Mouse (Mus musculus) inflammation-experienced regulatory T-cells, adult 6 months (primary cell): ENCODE results near the gene Npr2. TPM values are rescaled to one million over a fixed set of nuclear protein-coding genes. Genes with fewer than 3 reads are reported as not detected.

ENCODE experiments used
- ATAC-seq: one replicate; pipeline ENCODE4 v1.8.0; 2017
- polyA plus RNA-seq, 3 experiments: library from polyadenylated mRNA; unstranded; fragments of 100-300 nt; shearing (Covaris generic); gene quantifications; one replicate each; pipeline ENCODE4 v1.2.1; 2017

The Npr2 gene
- polyA plus RNA-seq, 3 experiments from 2014 or later: not detected

GRCm38 (mm10) chr4:43629106-43629817 lies 2.5 kb upstream of the Npr2 start:
- no peak for ATAC-seq

GRCm38 (mm10) chr4:43630030-43630581 lies 1.6 kb upstream of the Npr2 start:
- peak; percentile 72 for ATAC-seq

- ATAC-seq: no peak
These were observed 1.1 kb upstream of the Npr2 start for GRCm38 (mm10) chr4:43630671-43631045.

GRCm38 (mm10) chr4:43631956-43632920 lies 503 bp downstream of the Npr2 start:
- no peak for ATAC-seq

GRCm38 (mm10) chr4:43633296-43633695 lies 1.6 kb downstream of the Npr2 start:
- no peak for ATAC-seq

GRCm38 (mm10) chr4:43633736-43634135 lies 2.0 kb downstream of the Npr2 start:
- no peak for ATAC-seq

GRCm38 (mm10) chr4:43634621-43635374 lies 3.1 kb downstream of the Npr2 start:
- ATAC-seq: no peak

- no peak for ATAC-seq
These were observed 5.0 kb downstream of the Npr2 start for GRCm38 (mm10) chr4:43636751-43637150.

GRCm38 (mm10) chr4:43640076-43640475 lies 8.3 kb downstream of the Npr2 start:
- ATAC-seq: no peak

- no peak for ATAC-seq
These were observed 8.8 kb downstream of the Npr2 start for GRCm38 (mm10) chr4:43640491-43640890.

- no peak for ATAC-seq
These were observed 18.0 kb downstream of the Npr2 start for GRCm38 (mm10) chr4:43649783-43650182.

GRCm38 (mm10) chr4:43652726-43653125 lies 21.0 kb downstream of the Npr2 start:
- no peak for ATAC-seq

- no peak for ATAC-seq
These were observed 21.7 kb downstream of the Npr2 start, which contains the start of gene Spag8 for GRCm38 (mm10) chr4:43653161-43654015. Spag8 (minus strand) TSS chr4:43653594.

- peak; percentile 4 for ATAC-seq
These were observed 24.1 kb downstream of the Npr2 start for GRCm38 (mm10) chr4:43655656-43656338.

GRCm38 (mm10) chr4:43656339-43657109 lies 24.8 kb downstream of the Npr2 start, which contains the start of gene Hint2:
Hint2 (minus strand) TSS chr4:43656466.
- ATAC-seq: peak; percentile 95

GRCm38 (mm10) chr4:43657146-43657545 lies 25.4 kb downstream of the Npr2 start:
- ATAC-seq: no peak

- ATAC-seq: no peak
These were observed 34.7 kb downstream of the Npr2 start for GRCm38 (mm10) chr4:43666412-43666811.

GRCm38 (mm10) chr4:43668782-43669427 lies 37.2 kb downstream of the Npr2 start, which contains the start of the genes Tmem8b and Fam221b:
Tmem8b (plus strand) TSS chr4:43668971.
Fam221b (minus strand) TSS chr4:43669145.
- ATAC-seq: peak; percentile 99

- no peak for ATAC-seq
These were observed 37.7 kb downstream of the Npr2 start for GRCm38 (mm10) chr4:43669428-43669794.
